Mouse (Mus musculus): ENCODE data around the gene Stag3. TPM values are rescaled to one million over a fixed set of nuclear protein-coding genes. Genes with fewer than 3 reads are reported as not detected.
A peak's percentile ranks its signal among the peaks of the same experiment; 100 is the strongest.

Stag3 gene
- polyA plus RNA-seq (2017; shearing (Covaris generic)), result not detected

- peak; percentile 92 for ATAC-seq
Measured at GRCm38 (mm10) chr5:138279585-138280424, at the start of gene Stag3, which contains the start of the genes Gm43720 and Gpc2. TSS of gene Stag3 (plus strand) at chr5:138280240. TSS of gene Gm43720 (minus strand) at chr5:138279958. TSS of gene Gpc2 (minus strand) at chr5:138280005.

- no peak for ATAC-seq
Measured at GRCm38 (mm10) chr5:138233778-138234177, 46.3 kb upstream of the Stag3 start.

- ATAC-seq, result no peak
Measured at GRCm38 (mm10) chr5:138234224-138234623, 45.8 kb upstream of the Stag3 start.

GRCm38 (mm10) chr5:138241511-138241910 is 38.5 kb upstream of the Stag3 start:
- no peak for ATAC-seq

GRCm38 (mm10) chr5:138251144-138251543 is 28.9 kb upstream of the Stag3 start:
- no peak for ATAC-seq

- no peak for ATAC-seq
Measured at GRCm38 (mm10) chr5:138253061-138253460, 27.0 kb upstream of the Stag3 start.

- peak; percentile 98 for ATAC-seq
Measured at GRCm38 (mm10) chr5:138255353-138256093, 24.5 kb upstream of the Stag3 start, which contains the start of gene Lamtor4. TSS of gene Lamtor4 (plus strand) at chr5:138255482.

- no peak for ATAC-seq
Measured at GRCm38 (mm10) chr5:138256094-138256467, 24.0 kb upstream of the Stag3 start.

GRCm38 (mm10) chr5:138256966-138257584 is 23.0 kb upstream of the Stag3 start:
- peak; percentile 49 for ATAC-seq

- ATAC-seq, result no peak
Measured at GRCm38 (mm10) chr5:138257585-138257978, 22.5 kb upstream of the Stag3 start.

GRCm38 (mm10) chr5:138258078-138258477 is 22.0 kb upstream of the Stag3 start:
- ATAC-seq, result no peak

- no peak for ATAC-seq
Measured at GRCm38 (mm10) chr5:138258542-138258941, 21.5 kb upstream of the Stag3 start.

GRCm38 (mm10) chr5:138258993-138259392 is 21.0 kb upstream of the Stag3 start:
- ATAC-seq, result no peak

- ATAC-seq, result no peak
Measured at GRCm38 (mm10) chr5:138260051-138260450, 20.0 kb upstream of the Stag3 start.

- no peak for ATAC-seq
Measured at GRCm38 (mm10) chr5:138260834-138261233, 19.2 kb upstream of the Stag3 start.

- no peak for ATAC-seq
Measured at GRCm38 (mm10) chr5:138262001-138262400, 18.0 kb upstream of the Stag3 start.

- no peak for ATAC-seq
Measured at GRCm38 (mm10) chr5:138262582-138263240, 17.3 kb upstream of the Stag3 start.

GRCm38 (mm10) chr5:138263260-138264206 is 16.5 kb upstream of the Stag3 start, which contains the start of gene BC037034:
TSS of gene BC037034 (minus strand) at chr5:138264033.
- peak; percentile 99 for ATAC-seq

- ATAC-seq, result no peak
Measured at GRCm38 (mm10) chr5:138264207-138264578, 15.8 kb upstream of the Stag3 start.

GRCm38 (mm10) chr5:138265712-138266111 is 14.3 kb upstream of the Stag3 start:
- ATAC-seq, result no peak

GRCm38 (mm10) chr5:138267114-138267513 is 12.9 kb upstream of the Stag3 start:
- ATAC-seq, result no peak
